Mouse (Mus musculus): Measurements from ENCODE around the gene Sost. TPM values are rescaled to one million over a fixed set of nuclear protein-coding genes. Genes with fewer than 3 reads are reported as not detected.

Gene Sost
- polyA plus RNA-seq, 1 experiment: 0.25 TPM

- no peaks in the 10 kb centered on the region for H3K79me2 ChIP-seq (ENCODE audit: control insufficient read depth, insufficient read depth)
Measured at GRCm38 (mm10) chr11:101968791-101969190, 2.0 kb upstream of the Sost start.

DNA sequence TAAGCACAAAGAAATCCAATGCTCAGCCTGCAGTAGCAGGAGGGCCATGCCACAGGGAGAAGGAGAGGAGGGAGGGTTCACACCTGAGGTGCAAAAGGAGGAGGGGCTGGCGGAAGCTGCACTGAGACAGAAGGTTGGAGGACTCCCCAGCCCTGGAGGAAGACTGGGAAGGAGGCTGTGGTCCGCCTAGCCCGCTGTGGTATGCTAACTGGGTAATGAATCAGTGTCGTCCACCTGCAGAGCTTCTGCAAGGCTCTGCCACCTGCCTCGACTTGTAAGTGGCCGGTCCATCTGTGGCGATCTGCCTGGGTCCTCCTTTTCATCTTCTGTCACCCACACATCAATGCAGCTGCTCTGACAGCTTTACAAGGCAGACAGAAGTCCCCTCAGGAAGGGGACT, 1.5 kb upstream of the Sost start:
- Histone ChIP-seq H3K36me3 (ENCODE audit: control insufficient read depth, insufficient read depth) (no peaks in the 10 kb centered on the region), H3K27me3 (ENCODE audit: control insufficient read depth, insufficient read depth, insufficient read length) (peaks cover 44% of the 10 kb centered on the region), H3K4me3 (no peak overlapping the region), H3K4me2 (ENCODE audit: low read depth) (no peak overlapping the region), H3K79me2 (ENCODE audit: control insufficient read depth, insufficient read depth) (no peaks in the 10 kb centered on the region), H3ac (ENCODE audit: control insufficient read depth, insufficient read length) (no peak overlapping the region)
- no peak for TF ChIP-seq POLR2AphosphoS2 (IDR thresholded peaks at IDR 0.05; ENCODE audit: insufficient read length, low read depth)
- TF ChIP-seq USF1 (IDR thresholded peaks at IDR 0.05; ENCODE audit: low read depth): no peak
- no peak for TF ChIP-seq REST (IDR thresholded peaks at IDR 0.05; ENCODE audit: insufficient read depth, insufficient read length)
- TF ChIP-seq TCF12 (IDR thresholded peaks at IDR 0.05; ENCODE audit: insufficient read depth, poor library complexity, severe bottlenecking): no peak
- TF ChIP-seq E2F4 (IDR thresholded peaks at IDR 0.05; ENCODE audit: insufficient read depth): no peak
- no peak for TF ChIP-seq CEBPB (IDR thresholded peaks at IDR 0.05; ENCODE audit: insufficient read depth, poor library complexity, severe bottlenecking)
- TF ChIP-seq MYOG (IDR thresholded peaks at IDR 0.05; ENCODE audit: control insufficient read depth in 1 of 3, insufficient read depth in 1 of 3, insufficient read length in 2 of 3, low read depth in 2 of 3): no peak
- TF ChIP-seq TCF3 (IDR thresholded peaks at IDR 0.05; ENCODE audit: insufficient read length, low read depth): no peak
- TF ChIP-seq SRF (IDR thresholded peaks at IDR 0.05; ENCODE audit: control insufficient read depth, insufficient read length, low read depth): no peak
- no peak for TF ChIP-seq POLR2A (IDR thresholded peaks at IDR 0.05; ENCODE audit: insufficient read length, low read depth)

More at GRCm38 (mm10) chr11:101968791-101969190, 2.0 kb upstream of the Sost start:
- Histone ChIP-seq H3ac (ENCODE audit: control insufficient read depth, insufficient read length) (no peak overlapping the region), H3K4me2 (ENCODE audit: low read depth) (no peak overlapping the region), H3K27me3 (ENCODE audit: control insufficient read depth, insufficient read depth, insufficient read length) (peaks cover 39% of the 10 kb centered on the region), H3K36me3 (ENCODE audit: control insufficient read depth, insufficient read depth) (peaks cover 4% of the 10 kb centered on the region), H3K4me3 (no peak overlapping the region)
- TF ChIP-seq E2F4 (IDR thresholded peaks at IDR 0.05; ENCODE audit: insufficient read depth) (no peak), MYOG (IDR thresholded peaks at IDR 0.05; ENCODE audit: control insufficient read depth in 1 of 3, insufficient read depth in 1 of 3, insufficient read length in 2 of 3, low read depth in 2 of 3) (no peak), SRF (IDR thresholded peaks at IDR 0.05; ENCODE audit: control insufficient read depth, insufficient read length, low read depth) (no peak), REST (IDR thresholded peaks at IDR 0.05; ENCODE audit: insufficient read depth, insufficient read length) (no peak), MYOD1 (IDR thresholded peaks at IDR 0.05; ENCODE audit: control insufficient read depth in 1 of 3, insufficient read length in 2 of 3, low read depth in 2 of 3) (no peak), USF1 (IDR thresholded peaks at IDR 0.05; ENCODE audit: low read depth) (no peak), POLR2AphosphoS2 (IDR thresholded peaks at IDR 0.05; ENCODE audit: insufficient read length, low read depth) (no peak), POLR2A (IDR thresholded peaks at IDR 0.05; ENCODE audit: insufficient read length, low read depth) (no peak), TCF3 (IDR thresholded peaks at IDR 0.05; ENCODE audit: insufficient read length, low read depth) (no peak), MAX (IDR thresholded peaks at IDR 0.05; ENCODE audit: low read depth) (no peak), TCF12 (IDR thresholded peaks at IDR 0.05; ENCODE audit: insufficient read depth, poor library complexity, severe bottlenecking) (no peak), CEBPB (IDR thresholded peaks at IDR 0.05; ENCODE audit: insufficient read depth, poor library complexity, severe bottlenecking) (no peak)

DNA sequence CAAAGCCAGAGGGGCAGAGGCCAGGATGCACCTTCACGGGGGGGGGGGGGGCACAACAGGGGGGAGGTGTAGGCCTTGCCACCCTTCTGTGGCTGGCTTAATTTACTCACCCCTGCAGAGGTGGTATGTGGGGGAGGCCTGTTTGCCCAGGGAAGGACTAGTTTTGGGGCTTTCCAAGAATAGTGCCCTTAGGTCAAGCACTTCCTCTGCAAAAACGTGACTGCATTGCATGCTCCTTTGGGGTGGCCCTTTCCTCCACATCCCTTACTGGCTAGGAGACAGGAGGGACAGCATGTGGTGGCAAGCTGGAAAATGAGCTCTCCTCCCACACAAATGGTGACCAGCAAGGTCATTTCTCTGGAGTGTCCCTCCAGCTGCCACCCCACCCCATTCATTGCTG, 1.3 kb downstream of the Sost start:
- no peak overlapping the region for H3K4me3 ChIP-seq

GRCm38 (mm10) chr11:101964647-101965046, 2.2 kb downstream of the Sost start:
- Histone ChIP-seq H3K79me2 (ENCODE audit: control insufficient read depth, insufficient read depth) (no peaks in the 10 kb centered on the region), H3K4me3 (no peak overlapping the region), H3K4me2 (ENCODE audit: low read depth) (no peak overlapping the region), H3ac (ENCODE audit: control insufficient read depth, insufficient read length) (no peak overlapping the region), H3K27me3 (ENCODE audit: control insufficient read depth, insufficient read depth, insufficient read length) (peaks cover 75% of the 10 kb centered on the region), H3K36me3 (ENCODE audit: control insufficient read depth, insufficient read depth) (no peaks in the 10 kb centered on the region)
- TF ChIP-seq E2F4 (IDR thresholded peaks at IDR 0.05; ENCODE audit: insufficient read depth) (no peak), TCF12 (IDR thresholded peaks at IDR 0.05; ENCODE audit: insufficient read depth, poor library complexity, severe bottlenecking) (no peak), MYOG (IDR thresholded peaks at IDR 0.05; ENCODE audit: control insufficient read depth in 1 of 3, insufficient read depth in 1 of 3, insufficient read length in 2 of 3, low read depth in 2 of 3) (no peak), POLR2AphosphoS2 (IDR thresholded peaks at IDR 0.05; ENCODE audit: insufficient read length, low read depth) (no peak), MAX (IDR thresholded peaks at IDR 0.05; ENCODE audit: low read depth) (no peak), REST (IDR thresholded peaks at IDR 0.05; ENCODE audit: insufficient read depth, insufficient read length) (no peak), TCF3 (IDR thresholded peaks at IDR 0.05; ENCODE audit: insufficient read length, low read depth) (no peak), USF1 (IDR thresholded peaks at IDR 0.05; ENCODE audit: low read depth) (no peak), CEBPB (IDR thresholded peaks at IDR 0.05; ENCODE audit: insufficient read depth, poor library complexity, severe bottlenecking) (no peak), MYOD1 (IDR thresholded peaks at IDR 0.05; ENCODE audit: control insufficient read depth in 1 of 3, insufficient read length in 2 of 3, low read depth in 2 of 3) (no peak), POLR2A (IDR thresholded peaks at IDR 0.05; ENCODE audit: insufficient read length, low read depth) (no peak), SRF (IDR thresholded peaks at IDR 0.05; ENCODE audit: control insufficient read depth, insufficient read length, low read depth) (no peak)

More for the DNA sequence above, 1.3 kb downstream of the Sost start:
- H3K4me2 ChIP-seq (ENCODE audit: low read depth): no peak overlapping the region
- H3K27me3 ChIP-seq (ENCODE audit: control insufficient read depth, insufficient read depth, insufficient read length): peaks cover 66% of the 10 kb centered on the region
- H3K36me3 ChIP-seq (ENCODE audit: control insufficient read depth, insufficient read depth): no peaks in the 10 kb centered on the region
- H3ac ChIP-seq (ENCODE audit: control insufficient read depth, insufficient read length): no peak overlapping the region
- no peaks in the 10 kb centered on the region for H3K79me2 ChIP-seq (ENCODE audit: control insufficient read depth, insufficient read depth)
- TF ChIP-seq MYOG (IDR thresholded peaks at IDR 0.05; ENCODE audit: control insufficient read depth in 1 of 3, insufficient read depth in 1 of 3, insufficient read length in 2 of 3, low read depth in 2 of 3): peak in 1 of 3 experiments; percentile 41
- no peak for TF ChIP-seq POLR2AphosphoS2 (IDR thresholded peaks at IDR 0.05; ENCODE audit: insufficient read length, low read depth)
- no peak for TF ChIP-seq MAX (IDR thresholded peaks at IDR 0.05; ENCODE audit: low read depth)
- peak in 1 of 3 experiments; percentile 54 for TF ChIP-seq MYOD1 (IDR thresholded peaks at IDR 0.05; ENCODE audit: control insufficient read depth in 1 of 3, insufficient read length in 2 of 3, low read depth in 2 of 3)
- no peak for TF ChIP-seq TCF3 (IDR thresholded peaks at IDR 0.05; ENCODE audit: insufficient read length, low read depth)
- no peak for TF ChIP-seq USF1 (IDR thresholded peaks at IDR 0.05; ENCODE audit: low read depth)
